Mouse (Mus musculus) left cerebral cortex, adult 9 months (tissue): ENCODE data around the gene Sphkap.

Source experiments
- DNase-seq, 2 experiments: peaks; one replicate each; pipeline ENCODE4 v3.0.0; 2022; ENCODE audit warnings: low spot score in 2 of 2

The Sphkap gene

DNA sequence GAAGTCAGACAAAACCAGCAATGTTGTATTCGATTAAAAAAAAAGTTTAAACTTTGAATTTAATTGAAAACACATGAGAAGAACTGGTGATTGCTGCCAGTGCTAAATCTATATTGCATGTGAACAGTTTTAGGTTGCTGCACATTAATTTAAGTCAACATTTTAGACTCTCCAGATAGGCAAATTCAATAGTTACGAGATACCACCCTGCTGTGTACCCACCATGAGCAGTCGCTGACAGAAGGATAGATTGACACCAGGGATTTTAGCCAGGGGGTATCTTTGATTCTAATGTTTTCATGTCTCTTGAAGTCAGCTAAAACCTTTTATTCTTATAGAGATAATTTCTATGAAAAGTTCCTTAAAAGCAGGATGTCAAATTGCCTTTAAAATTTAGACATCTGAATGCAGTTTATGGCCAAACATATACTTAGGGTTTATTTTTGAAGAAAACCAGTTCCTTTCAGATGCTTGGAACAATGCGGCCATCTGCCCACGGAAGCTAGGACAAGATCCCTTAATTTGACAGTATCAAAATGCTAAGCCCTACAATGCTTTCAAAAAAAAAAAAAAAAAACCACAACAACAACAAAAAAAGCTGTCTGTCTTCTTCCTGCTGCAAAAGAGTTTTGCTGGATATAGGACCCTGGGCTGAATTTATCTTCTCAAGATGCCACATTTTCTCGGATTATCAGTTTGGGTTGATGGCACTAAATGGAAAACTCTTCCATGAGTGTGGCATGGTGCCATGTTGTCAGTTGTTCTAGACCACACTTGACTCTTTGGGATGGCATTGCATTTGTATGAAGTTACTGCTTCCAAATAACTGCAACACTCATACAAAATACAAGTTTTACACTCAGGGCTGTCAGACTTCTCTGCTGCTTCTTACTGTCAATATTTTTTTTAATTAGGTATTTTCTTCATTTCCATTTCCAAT lies 110.6 kb downstream of the Sphkap start:
- DNase-seq: no peak

DNA sequence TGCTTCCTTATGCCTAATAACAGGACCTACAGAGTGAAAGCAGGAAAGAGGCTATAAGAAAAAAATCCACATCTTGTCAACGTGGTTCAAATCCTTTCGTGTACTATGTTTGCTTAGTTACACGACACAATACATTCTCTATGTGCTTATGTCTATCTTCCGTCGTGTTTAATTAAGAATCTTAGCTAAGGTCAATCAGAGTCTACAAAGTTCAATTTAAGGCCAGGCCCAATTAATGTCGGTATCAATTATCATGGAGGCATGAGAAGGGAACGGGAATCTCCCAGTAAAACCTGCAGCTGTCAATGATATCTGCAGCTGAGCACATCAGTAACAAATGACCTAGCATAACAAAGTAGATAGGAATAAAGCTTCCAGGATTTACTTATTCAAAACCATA lies 122.1 kb downstream of the Sphkap start:
- DNase-seq: no peak

DNA sequence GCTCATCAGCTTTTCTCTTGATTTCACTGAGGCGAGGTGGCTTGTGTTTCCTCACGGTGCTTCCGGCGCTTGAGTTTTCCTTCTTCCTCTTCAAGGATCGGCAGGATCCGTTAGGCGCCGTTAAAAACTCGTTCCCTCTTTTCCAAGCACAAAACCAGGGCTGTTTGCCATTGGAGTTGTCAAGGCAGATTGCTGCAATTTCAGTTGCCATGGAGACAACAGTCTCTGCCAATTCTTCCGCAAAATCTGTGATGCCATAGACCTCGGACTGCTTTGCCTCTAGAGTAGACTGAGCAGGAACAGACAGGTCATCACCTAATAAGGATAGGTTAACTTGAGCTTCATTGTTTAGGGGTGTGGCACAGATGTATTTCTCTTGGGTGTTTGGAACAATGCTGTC lies 131.0 kb downstream of the Sphkap start:
- DNase-seq: peak; percentile 27 to 83

DNA sequence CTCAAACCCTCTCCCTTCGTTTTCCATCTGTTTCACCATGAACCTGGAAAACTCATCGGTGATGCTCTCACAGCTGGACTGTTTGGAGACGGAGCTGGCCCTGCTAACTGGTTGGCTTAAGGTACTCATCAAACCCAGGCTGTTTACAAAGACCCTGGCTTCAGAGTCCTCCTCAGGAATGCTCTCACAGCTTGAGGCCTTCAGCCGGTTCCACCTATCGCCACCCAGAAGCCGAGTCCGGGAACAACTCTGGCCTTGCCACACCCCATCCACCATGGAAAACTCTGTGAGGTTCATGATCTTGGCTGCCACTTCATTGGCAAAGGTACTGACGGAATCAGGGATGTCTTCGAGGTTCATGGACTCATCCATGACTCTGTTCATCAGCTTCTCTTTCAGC lies 131.4 kb downstream of the Sphkap start:
- DNase-seq: no peak

DNA sequence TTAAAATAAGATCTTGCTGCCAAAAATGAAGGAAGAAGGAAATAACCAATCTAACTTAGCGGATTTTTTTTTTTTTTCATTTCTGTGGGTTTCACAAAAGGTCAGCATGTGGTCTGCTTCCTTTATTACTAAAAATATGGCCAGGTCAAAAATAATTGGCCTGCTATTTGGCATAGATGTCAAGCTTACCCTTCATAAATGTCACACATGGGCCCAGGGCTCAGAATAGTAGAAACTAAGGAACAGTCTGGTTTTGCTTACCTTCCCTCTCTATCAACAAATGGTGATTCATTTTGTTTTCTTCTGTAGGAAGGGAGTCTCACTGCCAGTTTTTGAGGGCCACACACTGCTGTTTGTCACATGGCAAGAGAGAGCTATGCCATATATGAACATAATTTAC lies 156.3 kb downstream of the Sphkap start:
- no peak for DNase-seq

DNA sequence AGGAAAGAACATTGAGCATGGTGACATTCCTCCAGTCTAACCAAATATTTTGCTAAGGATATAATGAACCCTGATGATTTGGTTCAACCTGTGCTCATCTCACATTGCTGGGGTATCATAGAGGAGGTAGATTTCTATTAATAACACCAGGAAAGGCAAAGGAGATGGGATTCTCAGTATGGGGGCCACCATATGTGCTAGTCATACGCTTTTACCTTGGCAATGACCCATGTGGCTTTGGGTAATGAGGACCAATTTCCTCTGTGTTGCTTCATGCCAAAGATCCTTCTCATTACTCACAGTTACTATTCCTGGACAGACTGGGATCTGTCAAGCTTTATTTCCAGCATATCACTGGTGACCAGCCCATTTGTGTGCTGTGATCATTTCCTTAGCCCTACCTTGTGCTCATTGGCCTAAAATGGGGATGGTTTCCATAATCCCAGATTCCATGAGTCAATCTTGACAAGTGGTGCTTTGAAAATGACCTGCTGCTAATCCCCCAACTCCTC lies 159.7 kb downstream of the Sphkap start:
- DNase-seq: no peak

DNA sequence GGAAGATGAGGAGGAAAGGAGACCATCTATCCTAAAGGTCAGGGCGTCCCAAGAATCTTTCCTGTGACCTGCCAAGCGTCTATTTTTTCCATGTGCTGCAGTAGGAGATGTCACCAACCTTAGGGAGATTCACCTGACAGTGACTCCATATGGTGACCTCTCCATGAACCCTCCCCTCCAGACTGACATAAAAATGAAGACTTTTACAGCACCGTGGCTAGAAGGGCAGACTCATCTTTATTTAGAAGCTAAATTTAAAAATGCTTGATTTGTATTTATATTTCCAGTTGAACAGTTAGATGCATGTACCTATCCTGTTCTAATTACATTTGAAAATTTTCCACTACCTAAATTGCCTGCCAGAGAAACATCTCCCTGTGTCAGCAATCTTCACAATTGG lies 180.1 kb downstream of the Sphkap start:
- no peak for DNase-seq

DNA sequence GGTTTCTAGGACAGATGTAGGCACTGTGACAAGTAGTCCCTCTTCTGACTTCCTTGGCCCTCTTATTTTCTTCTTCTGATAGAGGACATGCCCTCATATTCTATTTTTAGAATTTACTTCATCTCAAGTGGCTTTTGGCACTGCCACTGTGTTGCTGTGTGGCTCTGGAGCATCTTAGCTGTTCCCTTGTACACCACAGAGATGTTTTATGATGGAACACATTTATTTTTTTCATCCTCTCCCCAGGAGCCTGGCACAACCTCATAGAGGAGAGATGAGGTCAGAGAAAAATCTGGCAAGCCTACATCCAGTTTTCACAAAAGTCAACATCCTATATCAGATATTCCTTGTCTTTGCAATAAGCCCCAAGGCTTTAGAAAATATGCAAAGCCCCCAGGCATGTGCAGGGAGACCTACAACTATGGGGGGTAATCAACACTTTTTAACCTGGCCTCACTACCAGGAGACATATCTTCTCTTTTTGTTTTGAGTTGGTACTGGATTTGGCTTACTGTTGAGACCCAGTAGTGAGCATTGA lies 183.5 kb downstream of the Sphkap start:
- no peak for DNase-seq

DNA sequence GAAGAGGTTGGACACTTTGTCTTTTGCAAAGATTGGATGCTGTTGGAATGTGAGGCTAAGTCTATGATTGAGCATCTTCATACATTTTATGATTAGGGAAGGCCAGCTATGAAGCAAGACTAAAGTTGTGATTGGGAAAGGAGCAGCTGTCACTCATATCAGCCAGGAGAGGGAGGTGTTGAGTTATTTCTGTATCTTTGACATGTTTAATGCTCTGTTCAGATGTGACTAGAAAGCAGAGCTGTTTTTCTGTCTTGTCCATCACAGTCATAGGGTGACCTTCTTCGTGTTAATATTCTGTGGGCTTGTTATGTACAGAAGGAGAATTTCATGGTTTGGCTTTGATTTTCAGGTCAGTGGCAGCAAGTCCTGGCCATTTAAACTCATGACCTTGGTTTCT lies 184.9 kb downstream of the Sphkap start:
- DNase-seq: no peak

DNA sequence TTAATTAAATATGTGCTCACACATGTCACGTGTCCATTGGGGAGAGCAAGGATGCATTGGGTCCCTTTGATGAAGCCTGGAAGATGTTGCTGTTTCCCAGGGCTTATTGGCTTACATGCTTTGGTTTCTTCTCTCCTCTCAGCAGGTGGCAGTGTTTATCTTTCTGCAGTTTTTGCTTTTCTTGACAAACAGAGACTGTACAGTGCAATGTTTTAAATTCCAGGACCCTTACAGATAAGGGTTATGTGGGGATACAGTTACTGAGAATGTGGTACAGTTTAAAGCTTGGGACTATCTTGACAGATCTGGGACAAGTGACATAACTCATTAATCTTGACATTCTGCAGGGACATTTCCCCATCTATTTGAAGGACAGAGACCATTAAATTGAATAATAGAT lies 189.7 kb downstream of the Sphkap start:
- peak in 1 of 2 experiments; percentile 13 for DNase-seq

DNA sequence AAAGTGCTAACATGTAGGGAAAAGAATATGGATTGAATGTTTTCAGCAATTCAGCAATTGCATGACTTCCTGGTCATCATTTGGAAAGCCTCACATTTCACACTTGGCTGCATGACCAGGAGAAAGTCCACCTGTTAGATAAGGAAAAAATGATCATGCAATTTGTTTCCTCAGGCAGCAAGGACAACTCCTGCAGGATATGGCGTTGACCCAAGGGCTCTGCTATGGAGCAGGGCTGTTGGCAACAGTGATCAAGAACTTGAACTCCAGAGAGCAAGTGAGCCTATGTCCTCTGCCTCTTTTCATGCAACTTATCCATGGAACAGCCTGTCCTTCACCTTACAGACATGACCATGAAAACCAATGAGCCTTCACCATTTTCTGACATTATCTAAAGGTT lies 198.0 kb downstream of the Sphkap start:
- DNase-seq: no peak
